Mouse (Mus musculus): ENCODE measurements around the gene Akap5. TPM values are rescaled to one million over a fixed set of nuclear protein-coding genes. Genes with fewer than 3 reads are reported as not detected.

The Akap5 gene
- polyA plus RNA-seq, 1 experiment from 2014 or later = 0.25 TPM

DNA sequence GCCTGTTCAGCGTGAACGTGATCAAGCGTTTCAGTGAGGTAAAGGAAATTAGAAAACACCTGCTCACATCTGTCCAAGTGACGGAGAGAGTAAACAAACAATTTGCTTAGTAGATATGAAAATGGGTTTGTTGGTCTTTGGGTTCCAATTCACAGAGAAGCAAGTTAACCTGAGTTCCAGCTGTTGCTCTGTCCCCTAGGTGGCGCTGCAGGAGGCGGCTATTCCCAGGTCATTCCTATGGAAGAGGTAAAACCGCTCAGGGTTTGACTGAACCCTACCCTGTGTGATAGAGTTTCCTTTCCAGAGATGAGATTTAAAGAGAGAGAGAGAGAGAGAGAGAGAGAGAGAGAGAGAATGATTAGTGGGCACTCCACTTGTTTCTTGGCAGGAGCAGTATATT is 31.5 kb upstream of the Akap5 start:
- Histone ChIP-seq H3K27ac (replicated peaks) (no peak overlapping the region), H3K4me1 (replicated peaks) (no peaks in the 10 kb centered on the region), H3K36me3 (replicated peaks) (peaks cover 85% of the 10 kb centered on the region), H3K4me3 (replicated peaks) (no peak overlapping the region), H3K27me3 (no peaks in the 10 kb centered on the region), H3K4me2 (no peak overlapping the region), H3K9ac (no peak overlapping the region), H3K9me3 (replicated peaks) (no peaks in the 10 kb centered on the region)
- ATAC-seq (ENCODE audit: insufficient read depth) = no peak
- WGBS (ENCODE audit: insufficient replicate concordance) = 61% methylated on average over 7 of the region's 7 CpGs

DNA sequence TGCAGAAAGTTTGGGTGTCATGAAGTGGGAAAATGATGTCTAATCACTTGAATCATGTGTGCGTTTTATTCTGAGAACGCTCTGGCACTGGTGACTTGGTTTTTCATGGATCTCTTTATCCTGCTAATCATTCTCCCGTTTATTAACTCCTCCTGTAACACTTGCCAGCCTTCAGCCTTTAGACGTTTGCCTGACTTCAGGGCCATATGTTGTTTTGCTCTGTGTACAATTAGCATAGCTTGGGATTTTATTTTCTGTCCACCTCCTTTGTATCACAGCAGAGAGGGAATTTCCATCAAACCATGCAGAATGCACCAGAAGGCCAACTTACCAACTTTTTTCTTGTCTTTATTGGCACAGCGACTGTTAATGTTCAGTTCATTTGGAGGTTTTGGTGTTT is 26.9 kb upstream of the Akap5 start:
- Histone ChIP-seq H3K4me2 (no peak overlapping the region), H3K27ac (replicated peaks) (no peak overlapping the region), H3K4me3 (replicated peaks) (no peak overlapping the region), H3K27me3 (no peaks in the 10 kb centered on the region), H3K9ac (no peak overlapping the region), H3K4me1 (replicated peaks) (no peaks in the 10 kb centered on the region), H3K36me3 (replicated peaks) (peaks cover 88% of the 10 kb centered on the region), H3K9me3 (replicated peaks) (no peaks in the 10 kb centered on the region)
- no peak for ATAC-seq (ENCODE audit: insufficient read depth)
- 80% methylated on average over 5 of the region's 5 CpGs for WGBS (ENCODE audit: insufficient replicate concordance)

DNA sequence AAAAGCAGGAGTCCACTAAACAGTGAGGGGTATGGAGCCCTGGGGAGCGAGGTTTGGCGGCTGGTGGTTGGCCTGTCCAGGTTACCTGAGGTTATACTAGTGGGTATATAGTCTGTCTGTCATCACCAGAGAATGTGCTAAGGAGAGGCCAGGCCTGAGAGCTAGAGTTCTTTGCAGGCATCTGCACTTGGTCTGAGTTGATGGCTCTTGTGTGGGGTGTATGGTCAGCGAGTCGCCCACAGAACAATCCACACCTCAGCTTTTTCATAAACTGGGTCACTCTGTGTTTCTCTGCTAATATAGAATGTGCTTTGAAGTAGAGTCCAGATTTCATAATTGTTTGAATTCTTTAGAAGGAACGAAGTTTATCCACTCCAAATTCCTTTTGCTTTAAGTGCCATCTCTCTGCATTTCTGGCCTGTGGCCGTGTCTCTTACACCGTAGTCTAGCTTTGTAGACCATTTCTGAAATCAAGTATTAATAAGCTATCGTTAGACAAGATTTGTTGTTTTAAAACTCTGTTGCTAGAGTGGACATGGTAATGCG is 25.3 kb upstream of the Akap5 start:
- WGBS (ENCODE audit: insufficient replicate concordance) = 77% methylated on average over 9 of the region's 9 CpGs
- Histone ChIP-seq H3K27ac (replicated peaks) (no peak overlapping the region), H3K4me2 (no peak overlapping the region), H3K4me3 (replicated peaks) (no peak overlapping the region), H3K4me1 (replicated peaks) (no peaks in the 10 kb centered on the region), H3K36me3 (replicated peaks) (peaks cover 88% of the 10 kb centered on the region), H3K9me3 (replicated peaks) (no peaks in the 10 kb centered on the region), H3K27me3 (no peaks in the 10 kb centered on the region), H3K9ac (no peak overlapping the region)
- no peak for ATAC-seq (ENCODE audit: insufficient read depth)

DNA sequence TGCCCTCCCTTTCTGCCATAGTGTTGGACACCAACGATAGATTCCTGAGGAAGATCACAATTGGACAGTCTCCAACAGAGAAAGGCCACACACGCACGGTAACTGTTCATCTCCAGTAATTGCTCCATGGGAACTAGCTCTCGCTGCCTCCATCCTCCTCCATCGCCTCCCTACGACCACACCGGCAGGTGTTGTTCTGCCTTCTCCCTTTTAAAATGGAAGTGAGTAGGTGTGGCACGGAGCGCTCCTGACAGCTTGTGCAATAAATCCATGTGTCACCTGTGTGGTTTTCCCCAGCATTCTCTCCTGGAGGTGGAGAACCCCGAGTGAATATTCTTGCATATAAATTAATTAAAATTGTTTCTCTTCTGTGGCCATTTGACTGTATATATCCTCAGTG is 24.3 kb upstream of the Akap5 start:
- Histone ChIP-seq H3K9ac (no peak overlapping the region), H3K4me3 (replicated peaks) (no peak overlapping the region), H3K36me3 (replicated peaks) (peaks cover 92% of the 10 kb centered on the region), H3K27ac (replicated peaks) (no peak overlapping the region), H3K27me3 (no peaks in the 10 kb centered on the region), H3K4me1 (replicated peaks) (no peaks in the 10 kb centered on the region), H3K4me2 (no peak overlapping the region), H3K9me3 (replicated peaks) (no peaks in the 10 kb centered on the region)
- 85% methylated on average over 10 of the region's 10 CpGs for WGBS (ENCODE audit: insufficient replicate concordance)
- no peak for ATAC-seq (ENCODE audit: insufficient read depth)

DNA sequence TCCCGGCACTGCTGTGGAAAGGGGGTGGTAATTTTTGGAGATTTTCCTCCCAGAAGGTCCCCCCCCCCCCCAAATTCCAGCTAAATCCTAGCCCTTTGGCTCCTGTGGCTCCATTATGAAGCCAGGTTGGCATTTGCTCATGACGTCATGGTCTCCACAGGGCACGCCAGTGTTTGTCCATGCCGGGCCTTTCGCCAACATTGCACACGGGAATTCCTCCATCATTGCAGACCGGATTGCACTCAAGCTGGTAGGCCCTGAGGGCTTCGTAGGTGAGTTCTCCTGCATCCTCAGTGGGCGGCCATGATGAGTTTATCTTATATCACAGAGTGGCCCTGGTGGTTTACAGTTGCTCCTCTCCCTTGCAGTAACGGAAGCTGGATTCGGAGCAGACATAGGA is 21.2 kb upstream of the Akap5 start:
- Histone ChIP-seq H3K4me3 (replicated peaks) (no peak overlapping the region), H3K27ac (replicated peaks) (no peak overlapping the region), H3K36me3 (replicated peaks) (peaks cover 90% of the 10 kb centered on the region), H3K4me1 (replicated peaks) (no peaks in the 10 kb centered on the region), H3K9me3 (replicated peaks) (no peaks in the 10 kb centered on the region), H3K4me2 (no peak overlapping the region), H3K27me3 (no peaks in the 10 kb centered on the region), H3K9ac (no peak overlapping the region)
- ATAC-seq (ENCODE audit: insufficient read depth) = no peak
- WGBS (ENCODE audit: insufficient replicate concordance) = 86% methylated on average over 11 of the region's 11 CpGs

DNA sequence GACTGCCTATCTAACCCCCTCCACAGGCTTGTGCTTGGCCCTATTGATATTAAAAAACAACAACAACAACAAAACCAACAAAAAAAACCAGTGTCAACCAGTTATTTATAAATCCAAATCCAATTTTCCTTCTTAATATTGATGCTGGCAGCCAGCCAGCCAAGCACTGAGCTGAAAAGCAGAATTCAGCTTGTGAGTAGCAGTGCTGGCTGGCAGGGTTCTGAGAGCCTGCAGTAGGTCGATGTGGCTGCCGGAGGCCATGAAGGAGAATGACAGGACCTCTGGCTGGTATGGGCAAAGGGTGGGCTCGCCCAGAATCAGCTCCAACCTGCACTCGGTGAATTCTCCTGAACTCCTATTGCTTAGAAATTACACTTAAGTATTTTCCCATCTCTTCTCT is 20.5 kb upstream of the Akap5 start:
- ATAC-seq (ENCODE audit: insufficient read depth) = no peak
- Histone ChIP-seq H3K27me3 (no peaks in the 10 kb centered on the region), H3K4me2 (no peak overlapping the region), H3K9ac (no peak overlapping the region), H3K4me1 (replicated peaks) (no peaks in the 10 kb centered on the region; the same call in 1 of the 2 replicates), H3K9me3 (replicated peaks) (no peaks in the 10 kb centered on the region), H3K27ac (replicated peaks) (no peak overlapping the region), H3K36me3 (replicated peaks) (peaks cover 90% of the 10 kb centered on the region), H3K4me3 (replicated peaks) (no peak overlapping the region)
- WGBS (ENCODE audit: insufficient replicate concordance) = 69% methylated on average over 4 of the region's 4 CpGs

DNA sequence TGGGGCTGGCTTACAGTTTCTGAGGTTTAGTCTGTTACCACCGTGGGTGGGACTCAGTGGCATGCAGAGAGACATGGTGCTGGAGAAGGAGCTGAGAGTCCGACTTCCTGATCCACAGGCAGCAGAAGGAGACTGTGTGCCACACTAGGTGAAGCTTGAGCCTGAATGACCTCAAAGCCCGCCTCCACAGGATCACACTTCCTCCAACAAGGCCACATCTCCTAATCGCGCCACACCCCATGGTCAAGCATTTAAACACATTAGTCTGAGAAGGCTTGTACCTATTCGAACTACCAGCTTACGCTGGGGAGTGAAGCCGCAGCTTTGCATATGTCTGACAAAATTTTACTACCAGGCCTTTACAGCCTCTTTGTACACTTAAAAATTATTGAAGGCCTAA is 19.6 kb upstream of the Akap5 start:
- Histone ChIP-seq H3K36me3 (replicated peaks) (peaks cover 88% of the 10 kb centered on the region), H3K9me3 (replicated peaks) (no peaks in the 10 kb centered on the region), H3K9ac (no peak overlapping the region), H3K27me3 (no peaks in the 10 kb centered on the region), H3K4me1 (replicated peaks) (peaks cover 7% of the 10 kb centered on the region), H3K27ac (replicated peaks) (no peak overlapping the region), H3K4me2 (no peak overlapping the region), H3K4me3 (replicated peaks) (no peak overlapping the region)
- ATAC-seq (ENCODE audit: insufficient read depth) = no peak
- 78% methylated on average over 8 of the region's 8 CpGs for WGBS (ENCODE audit: insufficient replicate concordance)

DNA sequence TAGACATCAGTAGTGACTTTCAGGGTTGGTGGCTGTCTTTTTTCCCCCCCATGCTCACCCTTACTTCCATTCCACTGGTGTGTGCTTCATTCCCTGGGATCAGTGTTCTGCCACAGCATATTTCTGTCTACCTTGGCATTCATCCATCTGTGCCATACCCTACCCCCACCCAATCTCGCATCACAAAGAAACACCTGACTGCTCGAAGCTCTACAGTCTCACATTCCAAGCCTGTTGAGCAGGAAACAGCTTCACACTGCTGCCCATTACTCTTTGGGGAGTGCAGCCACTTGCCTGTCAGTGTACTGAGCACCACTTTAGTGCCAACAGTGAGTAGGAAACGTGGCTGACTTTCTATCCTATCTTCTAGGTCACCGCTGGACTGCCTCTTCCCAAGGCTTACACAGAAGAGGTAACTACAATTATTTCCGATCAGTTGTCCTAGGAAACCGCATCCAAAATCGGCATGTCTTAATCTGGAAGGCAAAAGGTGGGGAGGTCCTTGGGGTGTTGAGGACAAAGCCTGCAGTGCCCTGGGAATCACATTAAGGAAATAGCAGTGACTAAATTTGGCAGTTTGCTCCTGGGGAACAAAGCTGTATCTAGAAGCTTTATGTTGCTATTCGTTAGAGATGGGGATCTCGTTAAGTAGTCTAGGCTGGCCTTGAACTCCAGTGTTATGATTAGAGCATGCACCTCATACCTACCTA is 17.7 kb upstream of the Akap5 start:
- H3K4me3 ChIP-seq (replicated peaks) = no peak overlapping the region
- peaks cover 86% of the 10 kb centered on the region for H3K36me3 ChIP-seq (replicated peaks)
- no peak overlapping the region for H3K27ac ChIP-seq (replicated peaks)
- ATAC-seq (ENCODE audit: insufficient read depth) = no peak
- no peak overlapping the region for H3K9ac ChIP-seq
- H3K4me2 ChIP-seq = no peak overlapping the region
- 82% methylated on average over 9 of the region's 9 CpGs for WGBS (ENCODE audit: insufficient replicate concordance)
- H3K4me1 ChIP-seq (replicated peaks) = peaks cover 21% of the 10 kb centered on the region
- H3K27me3 ChIP-seq = no peaks in the 10 kb centered on the region
- no peaks in the 10 kb centered on the region for H3K9me3 ChIP-seq (replicated peaks)

DNA sequence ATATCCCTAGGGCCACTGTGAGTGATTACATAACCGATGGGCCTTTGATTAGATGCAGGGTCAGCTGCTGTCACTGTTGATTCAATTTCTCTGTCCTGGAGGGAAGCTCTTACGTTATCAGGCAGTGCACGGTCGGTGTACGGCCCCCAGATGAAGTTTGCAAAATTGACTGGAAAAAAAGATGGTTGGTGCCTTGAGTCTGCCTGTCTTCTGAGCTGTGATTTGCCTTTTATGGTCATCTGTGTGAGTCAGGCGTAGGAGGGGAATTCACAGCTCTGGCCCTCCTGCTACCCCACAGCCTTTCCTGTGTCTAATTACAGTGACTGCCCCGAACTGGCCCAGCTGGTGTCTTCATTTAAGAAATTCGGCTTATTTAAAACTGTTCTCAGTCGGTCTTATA is 16.7 kb upstream of the Akap5 start:
- H3K36me3 ChIP-seq (replicated peaks) = peaks cover 85% of the 10 kb centered on the region
- no peak for ATAC-seq (ENCODE audit: insufficient read depth)

DNA sequence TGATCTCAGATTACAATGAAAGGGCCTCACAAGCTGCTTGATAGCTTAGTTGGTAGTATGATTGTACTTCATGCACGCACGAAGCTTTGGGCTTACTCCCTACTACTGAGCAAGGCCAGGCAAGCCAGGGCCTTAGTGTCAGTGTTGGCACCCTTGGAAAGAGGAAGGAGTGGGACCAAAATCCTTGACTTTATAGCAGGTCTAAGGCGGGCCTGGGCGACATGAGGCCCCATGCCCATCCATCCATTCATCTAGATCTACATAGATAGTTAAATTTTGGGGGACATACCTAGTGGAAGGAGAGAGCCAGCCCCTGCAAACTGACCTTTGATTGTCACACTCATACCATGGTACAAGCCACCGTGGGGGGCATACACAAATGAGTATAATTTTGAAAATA is 16.3 kb upstream of the Akap5 start:
- H3K4me1 ChIP-seq (replicated peaks) = peaks cover 21% of the 10 kb centered on the region
- no peaks in the 10 kb centered on the region for H3K9me3 ChIP-seq (replicated peaks)
- ATAC-seq (ENCODE audit: insufficient read depth) = no peak
- H3K27ac ChIP-seq (replicated peaks) = no peak overlapping the region; the same call in 1 of the 2 replicates
- no peak overlapping the region for H3K4me3 ChIP-seq (replicated peaks)
- peaks cover 85% of the 10 kb centered on the region for H3K36me3 ChIP-seq (replicated peaks)
- H3K9ac ChIP-seq = no peak overlapping the region
- 78% methylated on average over 5 of the region's 5 CpGs for WGBS (ENCODE audit: insufficient replicate concordance)
- H3K27me3 ChIP-seq = no peaks in the 10 kb centered on the region
- H3K4me2 ChIP-seq = no peak overlapping the region

More for the DNA sequence above, 16.7 kb upstream of the Akap5 start:
- Histone ChIP-seq H3K9ac (no peak overlapping the region), H3K4me3 (replicated peaks) (no peak overlapping the region), H3K27me3 (no peaks in the 10 kb centered on the region), H3K27ac (replicated peaks) (no peak overlapping the region), H3K9me3 (replicated peaks) (no peaks in the 10 kb centered on the region), H3K4me1 (replicated peaks) (peaks cover 21% of the 10 kb centered on the region), H3K4me2 (no peak overlapping the region)
- 67% methylated on average over 9 of the region's 9 CpGs for WGBS (ENCODE audit: insufficient replicate concordance)

DNA sequence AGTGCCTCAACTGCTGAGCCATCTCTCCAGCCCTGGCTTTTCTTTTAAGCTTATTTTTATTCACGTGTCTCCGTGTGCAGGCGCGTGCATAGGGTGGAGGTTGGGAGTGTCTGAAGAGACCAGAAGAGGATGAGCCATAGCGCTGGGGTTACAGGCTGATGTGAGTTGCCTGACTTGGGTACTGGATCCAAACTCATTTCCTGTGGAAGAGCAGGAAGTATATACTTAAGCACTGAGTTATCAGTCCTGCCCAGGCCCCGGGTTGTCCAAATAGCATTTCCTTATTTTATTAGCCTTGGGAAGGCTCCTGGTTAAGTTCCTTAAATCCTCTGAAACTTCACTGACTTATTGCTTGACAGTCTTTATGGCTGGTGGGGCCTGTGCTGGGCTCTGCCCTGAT is 14.7 kb upstream of the Akap5 start:
- Histone ChIP-seq H3K4me3 (replicated peaks) (no peak overlapping the region), H3K4me1 (replicated peaks) (peaks cover 21% of the 10 kb centered on the region), H3K27me3 (no peaks in the 10 kb centered on the region), H3K9ac (no peak overlapping the region), H3K36me3 (replicated peaks) (peaks cover 86% of the 10 kb centered on the region), H3K9me3 (replicated peaks) (no peaks in the 10 kb centered on the region), H3K27ac (replicated peaks) (peak overlapping the region; percentile 25; the same call in 1 of the 2 replicates), H3K4me2 (no peak overlapping the region)
- no peak for ATAC-seq (ENCODE audit: insufficient read depth)
- WGBS (ENCODE audit: insufficient replicate concordance) = 41% methylated on average over 6 of the region's 6 CpGs

DNA sequence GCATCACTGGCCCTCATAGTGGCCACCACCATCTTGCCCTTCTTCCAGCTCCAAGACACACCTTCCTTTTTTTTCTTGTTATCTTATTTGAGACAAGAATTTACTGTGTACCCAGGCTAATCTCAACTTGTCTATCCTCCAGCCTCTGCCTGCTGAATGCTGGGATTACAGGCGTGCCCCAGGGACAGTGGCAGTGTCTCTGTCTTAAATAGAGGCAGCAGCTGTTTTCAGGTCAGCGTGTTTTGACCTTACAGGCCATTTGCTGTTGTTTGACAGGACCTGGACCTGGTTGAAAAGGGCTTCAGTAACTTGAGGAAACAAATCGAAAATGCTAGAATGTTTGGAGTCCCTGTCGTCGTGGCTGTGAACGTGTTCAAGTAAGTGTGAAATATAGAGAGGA is 14.1 kb upstream of the Akap5 start:
- no peaks in the 10 kb centered on the region for H3K27me3 ChIP-seq
- peaks cover 21% of the 10 kb centered on the region for H3K4me1 ChIP-seq (replicated peaks)
- WGBS (ENCODE audit: insufficient replicate concordance) = 69% methylated on average over 6 of the region's 6 CpGs
- no peak overlapping the region for H3K4me3 ChIP-seq (replicated peaks)
- H3K27ac ChIP-seq (replicated peaks) = no peak overlapping the region; the same call in 1 of the 2 replicates
- H3K9ac ChIP-seq = no peak overlapping the region
- peaks cover 88% of the 10 kb centered on the region for H3K36me3 ChIP-seq (replicated peaks)
- no peak for ATAC-seq (ENCODE audit: insufficient read depth)
- no peak overlapping the region for H3K4me2 ChIP-seq
- no peaks in the 10 kb centered on the region for H3K9me3 ChIP-seq (replicated peaks)
